Mouse (Mus musculus) heart, postnatal 25 days (tissue): Measurements from ENCODE around the gene Eif3b. TPM values are rescaled to one million over a fixed set of nuclear protein-coding genes. Genes with fewer than 3 reads are reported as not detected.
"Not testable (repeated sequence)": the region's sequence is repeated elsewhere in the genome, so short reads cannot be mapped to it uniquely, and the experiment has no call there.

Source experiments
- DNase-seq: peaks from one replicate; pipeline ENCODE4 v3.0.0; 2022; ENCODE audit warnings: low spot score
- intact Hi-C: fragments of 180-260 bp; cut with DNase I; formaldehyde crosslinking; loops from one replicate; pipeline ENCODE4 v1.15.1; 2025
- total RNA-seq, 2 experiments: library from RNA; stranded (reverse); gene quantifications; 2 replicates each; pipeline ENCODE4 v1.2.3; 2021

The Eif3b gene
- total RNA-seq, 2 experiments from 2014 or later, result 84.8 to 87.5 TPM

DNA sequence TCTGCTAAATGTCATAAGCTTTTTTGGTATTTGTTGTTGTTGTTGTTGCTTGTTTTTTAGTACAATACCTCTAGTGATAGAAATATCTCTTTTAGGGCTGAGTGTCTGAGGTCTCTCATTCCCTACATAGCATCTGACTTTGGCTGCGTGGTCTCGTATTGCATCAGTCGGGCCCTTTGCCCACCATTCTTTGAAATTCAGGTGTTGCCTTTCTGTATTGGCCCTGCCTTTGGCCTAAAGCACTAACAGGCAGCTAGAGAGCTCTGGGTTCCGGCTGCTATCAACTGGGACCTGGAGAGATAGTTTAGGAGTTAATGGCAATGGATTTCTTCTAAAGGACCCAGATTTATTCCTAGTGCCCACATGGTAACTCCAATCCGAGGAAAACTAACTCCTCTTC lies 27.1 kb upstream of the Eif3b start:
- intact Hi-C loops, result loop anchor here (5.0 to 10.0 kb wide), 2 partner anchors 55 to 557 kb away; no protein-coding TSS in a partner anchor
- no peak for DNase-seq

DNA sequence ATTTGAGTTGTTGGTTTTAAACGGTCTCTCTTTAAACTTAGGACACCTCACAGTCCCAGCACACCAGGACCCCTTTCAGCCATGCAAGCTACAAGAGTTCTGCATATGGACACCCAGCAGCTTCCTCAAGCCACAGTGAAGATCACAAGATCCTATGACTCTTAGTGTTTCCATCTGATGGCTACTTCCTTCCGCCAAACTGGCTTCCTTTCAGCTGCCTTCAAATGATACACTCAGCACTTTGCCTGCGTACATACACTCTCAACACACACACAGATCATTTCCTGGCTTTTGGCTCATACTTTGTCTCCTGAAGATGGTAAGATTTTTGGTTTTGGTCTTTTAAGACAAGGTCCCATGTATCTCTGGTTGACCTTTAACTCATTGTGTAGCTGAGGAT lies 26.4 kb upstream of the Eif3b start:
- no peak for DNase-seq
- intact Hi-C loops, result loop anchor here (5.0 to 10.0 kb wide), 2 partner anchors 55 to 558 kb away; no protein-coding TSS in a partner anchor

DNA sequence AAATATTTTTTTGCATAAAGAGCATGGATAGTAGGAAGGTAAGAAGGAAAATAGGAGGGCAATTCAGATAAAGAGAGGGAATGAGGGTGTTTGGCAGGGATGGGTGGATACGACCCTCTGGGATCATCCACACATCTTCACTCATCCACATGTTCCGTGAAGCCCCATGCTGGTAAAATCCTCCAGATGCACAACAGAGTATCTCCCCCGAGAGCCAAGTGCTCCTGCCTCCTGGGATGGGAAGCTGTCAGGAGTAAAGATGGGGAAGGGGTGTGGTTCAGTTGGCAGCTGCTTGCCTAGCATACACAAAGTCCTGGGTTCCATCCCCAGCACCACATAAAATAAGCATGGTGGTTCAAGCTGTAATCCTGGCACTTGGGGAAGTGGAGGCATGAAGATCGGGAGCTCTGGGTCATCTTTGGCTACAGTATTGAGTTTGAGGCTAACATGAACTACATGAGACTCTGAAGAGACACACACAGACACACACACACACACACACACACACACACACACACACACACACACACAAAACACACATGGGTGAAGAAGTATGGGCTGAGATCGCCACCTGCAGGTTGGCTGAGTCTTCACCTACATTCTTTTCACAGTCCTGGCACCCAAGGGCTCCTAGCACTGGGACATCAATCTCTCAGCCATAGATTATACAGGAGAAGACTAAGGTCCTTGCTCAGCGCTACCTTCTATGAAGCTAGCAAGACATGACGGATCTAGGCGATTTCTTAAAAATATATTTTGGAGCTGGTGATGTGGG lies 22.8 kb upstream of the Eif3b start:
- intact Hi-C loops, result loop anchor here (10.0 kb wide), 1 partner anchor 562 kb away; no protein-coding TSS in a partner anchor
- no peak for DNase-seq

DNA sequence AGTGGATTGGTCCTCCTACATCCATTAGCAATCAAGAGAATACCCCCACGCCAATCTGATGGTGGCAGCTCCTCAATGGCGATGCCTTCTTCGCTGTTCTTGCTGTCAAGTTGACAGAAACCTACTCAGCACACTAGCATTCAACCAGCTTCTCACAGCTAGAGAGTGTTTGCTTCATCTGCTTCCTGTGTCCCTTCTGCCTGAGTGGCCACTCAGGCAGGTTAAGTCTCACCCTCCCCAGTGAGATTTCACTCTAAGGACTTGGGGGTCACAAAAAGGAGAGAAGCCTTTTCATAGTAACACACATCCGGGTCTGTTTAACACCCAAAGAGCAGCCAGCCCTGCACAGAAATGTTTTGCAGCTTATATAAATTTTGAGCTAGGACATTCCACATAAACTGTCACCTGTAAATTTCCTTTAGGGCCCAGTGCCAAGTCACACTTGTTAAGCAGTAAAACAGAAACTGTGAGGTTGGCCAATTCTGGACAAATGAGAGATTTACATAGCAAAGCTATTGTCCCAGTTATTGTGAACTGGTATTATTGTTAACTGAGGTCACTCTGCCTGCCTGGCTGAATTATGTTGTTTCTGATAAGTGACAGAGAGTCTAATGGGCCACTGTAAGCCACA lies 16.4 kb upstream of the Eif3b start:
- no peak for DNase-seq
- intact Hi-C loops, result no loop called here

DNA sequence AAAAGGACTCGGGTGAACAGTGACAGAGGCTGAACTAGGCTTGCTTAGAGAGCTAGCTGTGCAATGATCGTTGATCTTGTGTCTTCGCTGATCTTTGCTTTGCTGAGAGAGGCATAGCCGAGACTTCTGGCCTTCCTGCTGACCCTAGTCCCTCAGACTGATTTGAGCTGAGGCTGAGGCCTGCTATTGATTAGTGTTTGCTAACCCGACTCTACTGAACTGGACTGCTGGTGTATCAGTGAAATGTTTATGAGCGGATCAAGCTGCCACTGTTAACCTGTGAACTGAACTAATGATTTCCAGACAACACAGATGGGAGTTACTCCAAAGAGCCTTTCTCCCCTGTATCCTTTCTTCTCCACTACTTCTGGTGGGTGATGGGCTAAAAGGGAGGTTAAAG lies 14.0 kb upstream of the Eif3b start:
- no peak for DNase-seq
- intact Hi-C loops, result no loop called here

DNA sequence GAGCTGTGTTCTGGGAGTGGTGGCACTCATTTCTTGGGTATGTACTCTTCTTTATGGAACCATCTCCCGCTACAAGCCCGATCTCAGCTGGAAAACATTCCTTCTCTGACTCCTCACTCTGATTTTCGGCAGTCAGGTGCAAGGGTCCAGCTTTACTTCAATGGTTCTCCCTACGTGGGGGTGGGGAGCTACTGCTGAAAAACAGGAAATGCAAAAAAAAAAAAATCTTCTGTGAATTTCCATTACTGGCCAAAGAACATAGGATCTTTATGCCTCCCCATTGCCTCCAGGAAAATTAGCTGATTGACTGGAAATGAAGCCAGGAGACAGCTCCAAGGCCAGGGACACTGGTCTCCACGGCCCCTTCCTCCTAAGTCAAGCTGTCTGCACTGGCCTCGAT lies 12.5 kb upstream of the Eif3b start:
- DNase-seq, result no peak
- intact Hi-C loops, result no loop called here

GRCm38 (mm10) chr5:140408801-140409200 lies 10.3 kb upstream of the Eif3b start:
- intact Hi-C loops, result no loop called here
- DNase-seq, result no peak

DNA sequence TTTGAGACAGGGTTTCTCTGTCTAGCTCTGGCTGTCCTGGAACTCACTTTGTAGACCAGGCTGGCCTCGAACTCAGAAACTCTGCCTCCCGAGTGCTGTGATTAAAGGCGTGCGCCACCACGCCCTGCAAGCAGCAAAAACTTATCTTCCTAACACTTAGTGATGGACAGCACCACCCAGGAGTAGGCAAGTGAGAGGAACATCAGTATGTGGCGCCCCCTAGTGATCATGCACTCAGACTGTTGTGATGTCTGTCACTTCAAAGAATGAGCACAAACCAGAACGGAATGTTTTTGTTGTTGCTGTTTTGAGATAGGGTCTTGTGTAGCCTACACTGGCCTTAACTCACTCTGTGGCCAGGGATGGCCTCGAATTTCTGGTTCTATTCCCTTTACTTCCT lies 7.8 kb upstream of the Eif3b start:
- intact Hi-C loops, result loop anchor here (5.0 kb wide), 1 partner anchor 79 kb away; the partner anchor contains the start of gene Mrm2
- no peak for DNase-seq

DNA sequence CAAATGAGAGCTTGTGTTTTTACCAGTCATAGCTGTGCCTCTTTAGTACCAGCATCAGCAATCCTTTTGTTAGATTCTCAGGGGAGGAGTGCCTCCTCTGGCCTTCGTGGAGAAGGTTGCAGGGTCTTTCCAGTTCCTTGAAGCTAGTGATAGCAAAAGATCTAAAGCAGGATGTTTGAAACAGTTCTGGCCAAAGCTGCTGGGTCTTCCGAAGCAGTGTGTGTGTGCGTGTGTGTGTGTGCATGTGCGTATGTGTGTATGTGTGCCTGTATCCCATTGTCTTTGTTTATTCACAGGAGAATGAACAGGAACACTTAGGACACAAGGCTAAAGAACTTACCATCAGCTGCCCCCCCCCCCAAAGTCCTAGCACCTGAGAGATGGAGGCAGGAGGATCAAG lies 4.5 kb upstream of the Eif3b start:
- intact Hi-C loops, result loop anchor here (5.0 kb wide), 2 partner anchors 82 to 123 kb away; partner anchors contain the start of gene Mrm2
- DNase-seq, result no peak

DNA sequence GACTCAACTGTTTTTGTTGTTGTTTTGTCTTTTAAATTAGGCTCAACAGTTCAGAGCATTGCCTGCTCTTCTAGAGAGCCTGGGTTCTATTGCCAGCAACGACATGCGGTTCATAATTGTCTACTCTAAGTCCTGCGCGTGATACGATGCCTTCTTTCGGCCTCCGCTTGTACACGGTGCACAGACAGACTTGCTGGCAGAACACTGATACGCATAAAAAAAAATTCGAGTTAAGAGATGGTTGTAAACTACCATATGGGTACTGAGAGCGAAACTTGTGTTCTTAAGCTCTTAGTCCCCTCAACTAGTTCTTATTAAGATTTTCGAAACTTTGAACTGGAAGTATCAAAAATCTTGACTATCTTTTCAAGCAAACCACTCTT lies 1.0 kb upstream of the Eif3b start:
- intact Hi-C loops, result loop anchor here (5.0 kb wide), 1 partner anchor 119 kb away; no protein-coding TSS in a partner anchor

GRCm38 (mm10) chr5:140419442-140420080 lies 433 bp downstream of the Eif3b start:
- intact Hi-C loops, result loop anchor here (5.0 kb wide), 1 partner anchor 118 kb away; no protein-coding TSS in a partner anchor
- no peak for DNase-seq

More for the DNA sequence above, 1.0 kb upstream of the Eif3b start:
- no peak for DNase-seq

GRCm38 (mm10) chr5:140420616-140421015 lies 1.5 kb downstream of the Eif3b start:
- intact Hi-C loops, result no loop called here
- DNase-seq, result no peak

DNA sequence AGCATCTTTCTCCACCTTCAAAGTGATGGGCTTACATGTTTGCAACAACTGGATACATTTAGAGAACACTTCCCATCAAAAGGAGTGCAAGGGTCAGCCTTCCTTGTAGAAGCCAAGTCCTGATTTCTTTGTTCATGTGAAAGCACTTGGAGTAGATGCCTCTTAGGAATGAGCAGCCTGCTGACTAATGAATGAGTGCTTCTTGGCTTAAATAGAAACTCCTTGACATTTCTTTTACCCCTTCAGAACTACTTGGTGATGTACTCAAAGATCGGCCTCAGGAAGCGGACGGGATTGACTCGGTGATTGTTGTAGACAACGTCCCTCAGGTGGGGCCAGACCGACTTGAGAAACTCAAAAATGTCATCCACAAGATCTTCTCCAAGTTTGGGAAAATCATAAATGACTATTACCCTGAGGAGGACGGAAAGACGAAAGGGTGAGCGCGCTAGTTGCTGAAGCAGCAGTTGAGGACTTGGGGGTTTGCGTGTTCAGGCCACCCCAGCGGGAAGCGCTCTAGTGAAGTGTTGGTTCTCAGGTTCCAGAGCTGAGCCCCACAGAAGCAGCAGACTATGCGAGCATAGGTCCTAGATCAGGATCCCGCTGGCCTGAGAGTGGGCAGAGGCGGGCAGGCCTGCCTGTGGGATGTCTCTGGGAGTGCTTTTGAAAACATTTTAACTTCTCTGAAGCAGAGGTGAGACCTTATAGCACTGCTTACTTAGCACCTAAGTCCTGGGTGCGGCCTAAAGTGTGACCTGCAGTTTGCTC lies 6.1 kb downstream of the Eif3b start:
- DNase-seq, result no peak
- intact Hi-C loops, result no loop called here

- DNase-seq, intact Hi-C loops: not testable (repeated sequence)
Observed at GRCm38 (mm10) chr5:140439117-140439516, 20.0 kb downstream of the Eif3b start.

GRCm38 (mm10) chr5:140441406-140441805 lies 22.3 kb downstream of the Eif3b start:
- intact Hi-C loops, result no loop called here
- DNase-seq, result no peak

- intact Hi-C loops, result no loop called here
Observed at GRCm38 (mm10) chr5:140444012-140444411, 24.9 kb downstream of the Eif3b start.

GRCm38 (mm10) chr5:140445345-140445744 lies 26.2 kb downstream of the Eif3b start, which contains the start of gene Gm4869:
Gm4869 (plus strand) TSS chr5:140445645.
- intact Hi-C loops, result no loop called here

More at GRCm38 (mm10) chr5:140444012-140444411, 24.9 kb downstream of the Eif3b start:
- DNase-seq, result peak; percentile 9

GRCm38 (mm10) chr5:140446054-140446453 lies 26.9 kb downstream of the Eif3b start:
- intact Hi-C loops, result no loop called here
- no peak for DNase-seq

More at GRCm38 (mm10) chr5:140445345-140445744, 26.2 kb downstream of the Eif3b start, which contains the start of gene Gm4869:
- DNase-seq, result no peak

DNA sequence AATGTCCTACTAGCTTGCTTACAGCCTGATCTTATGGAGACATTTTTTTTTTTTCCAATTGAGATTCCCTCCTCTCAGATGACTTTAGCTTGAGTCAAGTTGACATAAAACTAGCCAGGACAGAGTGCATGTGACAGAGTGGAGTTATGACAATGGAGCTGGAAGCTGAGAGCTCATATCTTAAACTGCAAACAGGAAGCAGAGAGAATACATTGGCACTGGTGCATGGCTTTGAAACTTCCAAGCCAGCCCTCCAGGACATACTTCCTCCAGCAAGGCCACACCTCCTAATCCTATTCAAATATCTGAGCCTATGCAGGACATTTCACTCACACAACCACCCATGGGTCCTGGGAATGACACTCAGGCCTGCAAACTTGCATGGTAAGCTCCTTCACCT lies 35.4 kb downstream of the Eif3b start:
- intact Hi-C loops, result no loop called here
- no peak for DNase-seq

- DNase-seq, result no peak
- intact Hi-C loops, result no loop called here
Observed at GRCm38 (mm10) chr5:140455466-140455865, 36.3 kb downstream of the Eif3b start.
